Mouse (Mus musculus): Measurements from ENCODE around the gene Ccdc138.

The Ccdc138 gene

GRCm38 (mm10) chr10:58585427-58586223, 87.9 kb downstream of the Ccdc138 start:
- no peak for DNase-seq (ENCODE audit: low read depth, low spot score)

DNA sequence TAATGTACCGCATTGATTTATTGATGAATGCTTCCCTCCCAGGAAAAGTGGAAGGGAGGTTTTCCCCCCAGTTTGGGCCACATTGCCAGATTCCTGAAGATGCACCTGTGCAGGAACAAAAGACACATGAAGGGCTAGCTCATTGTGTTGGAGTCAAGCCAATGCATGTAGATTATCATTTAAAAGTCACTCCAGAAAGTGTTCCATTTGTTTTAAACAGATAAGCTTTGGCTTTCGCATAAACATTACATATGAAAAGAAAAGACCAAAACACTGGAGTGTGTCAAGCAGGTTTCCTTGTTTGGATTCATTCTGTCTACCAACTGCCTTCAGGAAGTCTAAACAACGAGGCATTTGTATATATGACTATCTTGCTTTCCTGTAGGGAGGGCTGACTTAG, 96.7 kb downstream of the Ccdc138 start:
- no peak for DNase-seq (ENCODE audit: low read depth, low spot score)

DNA sequence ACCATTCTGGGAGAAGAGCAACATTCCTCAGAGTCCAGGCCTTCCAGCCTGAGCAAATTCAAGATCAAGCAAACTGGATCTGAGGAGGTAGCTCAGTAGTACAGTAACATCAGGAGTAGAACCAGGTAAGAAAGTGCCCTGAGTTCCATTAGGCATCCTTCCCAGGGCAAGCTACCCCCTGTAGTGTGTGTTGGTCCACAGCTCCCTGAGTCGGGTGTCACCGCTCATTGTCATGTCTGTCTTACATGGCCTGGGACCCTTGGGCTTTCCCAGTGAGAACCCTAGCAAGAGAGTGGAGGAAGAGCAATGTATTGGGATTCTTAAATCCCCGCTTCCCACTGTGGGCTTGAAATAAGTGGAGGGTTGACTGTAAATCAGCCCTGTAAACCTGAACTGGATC, 97.4 kb downstream of the Ccdc138 start:
- no peak for DNase-seq (ENCODE audit: low read depth, low spot score)

DNA sequence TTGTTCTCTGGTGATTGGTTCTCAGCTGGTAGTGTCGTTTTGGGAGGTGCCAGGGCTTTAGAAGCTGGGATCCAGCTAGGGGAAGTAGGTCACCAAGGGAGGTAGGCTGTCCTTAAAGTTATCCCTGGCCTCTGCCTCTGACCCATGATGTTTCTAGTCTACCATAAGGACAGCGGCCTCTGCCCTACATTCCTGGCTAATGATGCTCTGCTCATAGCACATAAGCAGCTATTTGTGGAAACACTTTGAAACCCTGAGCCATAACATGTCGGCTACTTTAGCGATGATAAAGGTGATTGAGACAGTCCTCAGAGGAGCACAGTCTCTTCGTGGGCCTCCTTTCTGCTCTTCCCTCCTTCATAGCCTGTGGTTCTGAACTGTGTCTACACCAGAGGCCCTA, 98.1 kb downstream of the Ccdc138 start:
- no peak for DNase-seq (ENCODE audit: low read depth, low spot score)

DNA sequence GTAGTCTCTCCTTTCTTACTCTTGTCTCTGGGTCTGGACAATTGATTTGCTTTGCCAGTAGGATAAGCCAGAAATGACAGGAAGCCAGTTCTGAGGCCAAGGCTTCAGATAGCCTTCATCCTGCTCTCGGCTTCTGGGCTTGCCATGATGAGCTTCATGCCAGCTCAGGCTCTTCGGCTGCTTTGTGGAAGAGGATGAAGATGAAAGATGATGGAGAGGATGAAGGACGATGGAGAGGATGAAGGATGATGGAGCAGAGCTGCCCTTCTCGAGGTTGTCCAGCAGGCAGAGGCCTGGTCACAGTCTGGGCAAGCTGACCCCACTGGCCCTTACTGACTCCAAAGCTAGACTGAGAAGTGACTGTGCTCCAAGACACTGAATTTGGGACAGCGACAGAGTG, 102.4 kb downstream of the Ccdc138 start:
- DNase-seq (ENCODE audit: low read depth, low spot score): no peak

- no peak for DNase-seq (ENCODE audit: low read depth, low spot score)
These were observed 103.2 kb downstream of the Ccdc138 start for GRCm38 (mm10) chr10:58600983-58601382.

DNA sequence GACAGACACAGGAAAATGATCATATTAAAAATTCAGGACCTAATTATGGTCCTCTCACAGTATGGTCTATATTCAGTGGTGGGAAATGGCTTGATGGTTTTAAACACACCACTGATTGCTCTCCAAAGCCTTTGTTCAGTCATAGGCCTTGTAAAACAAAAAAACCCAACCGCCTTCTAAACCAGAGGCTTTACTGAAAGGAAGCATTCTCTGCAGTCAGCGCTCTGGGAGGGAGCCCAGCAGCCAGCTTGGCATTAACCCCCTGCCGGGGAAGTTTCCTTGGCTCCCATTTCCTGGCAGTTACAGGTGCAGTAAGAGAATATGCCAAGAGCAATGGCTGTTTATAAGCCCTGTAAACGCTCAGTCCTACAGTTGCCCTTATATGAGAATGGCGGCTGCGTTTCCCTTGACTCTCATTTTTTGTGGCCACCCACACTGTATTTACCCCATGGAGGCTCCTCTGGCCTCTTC, 103.7 kb downstream of the Ccdc138 start:
- no peak for DNase-seq (ENCODE audit: low read depth, low spot score)

GRCm38 (mm10) chr10:58601946-58602345, 104.2 kb downstream of the Ccdc138 start:
- no peak for DNase-seq (ENCODE audit: low read depth, low spot score)

DNA sequence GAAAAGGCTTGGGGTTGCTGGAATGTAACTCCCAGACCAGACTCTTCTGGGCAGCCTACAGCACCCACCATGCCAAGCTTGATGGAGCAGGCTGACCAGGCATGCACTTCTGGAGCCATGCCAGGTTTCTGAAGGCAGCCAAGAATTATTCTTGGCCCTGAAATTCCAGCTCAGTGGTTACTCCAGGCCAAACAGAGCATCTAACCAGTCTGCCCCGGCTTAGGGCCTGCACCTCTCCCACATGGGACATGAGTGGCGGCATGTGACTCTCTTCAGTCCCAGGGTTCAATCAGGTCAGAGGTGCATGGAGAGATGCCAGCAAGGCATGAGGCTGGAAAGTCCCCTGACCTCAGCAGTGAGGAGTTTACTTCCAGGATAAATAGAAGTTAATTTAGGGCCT, 107.0 kb downstream of the Ccdc138 start:
- no peak for DNase-seq (ENCODE audit: low read depth, low spot score)

DNA sequence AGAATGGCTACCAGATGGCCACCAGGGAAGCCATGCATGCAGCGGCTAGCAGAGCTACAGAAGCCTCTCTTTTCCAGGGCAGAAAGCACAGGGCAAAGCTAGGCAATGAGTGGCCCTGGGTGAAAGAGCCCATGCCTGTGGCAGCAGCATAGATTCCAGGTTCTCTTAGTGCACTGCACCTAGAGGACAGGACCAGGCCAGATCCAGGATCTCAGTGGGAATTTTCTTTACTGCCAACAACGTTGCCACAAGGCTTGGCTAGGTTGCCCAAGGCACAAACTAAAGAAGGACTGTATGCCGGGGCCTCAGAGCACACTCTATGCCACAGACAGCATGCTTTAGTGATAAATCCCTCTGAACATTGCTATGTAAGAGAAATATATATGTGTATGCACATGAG, 108.6 kb downstream of the Ccdc138 start:
- no peak for DNase-seq (ENCODE audit: low read depth, low spot score)

DNA sequence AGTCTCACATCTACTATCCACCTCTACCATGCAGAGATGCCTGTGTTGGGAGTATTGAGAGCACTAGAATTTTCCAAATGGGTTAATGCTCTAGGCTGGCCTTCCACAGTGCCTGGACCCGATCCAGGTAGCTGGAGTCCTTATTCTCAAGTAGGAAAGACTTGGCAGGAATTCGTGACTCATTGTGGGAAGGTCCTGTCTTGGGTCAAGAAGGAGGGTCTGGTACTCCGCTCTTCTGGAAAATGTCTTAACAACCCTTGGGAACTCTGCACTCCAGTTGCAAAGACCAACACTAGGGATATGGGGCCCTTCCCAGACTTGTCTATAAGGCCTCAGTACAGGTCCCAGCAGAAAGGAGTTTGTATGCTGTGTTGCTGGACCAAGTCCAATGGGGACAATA, 111.1 kb downstream of the Ccdc138 start:
- DNase-seq (ENCODE audit: low read depth, low spot score): no peak

- no peak for DNase-seq (ENCODE audit: low read depth, low spot score)
These were observed 112.9 kb downstream of the Ccdc138 start for GRCm38 (mm10) chr10:58610484-58611261.

- no peak for DNase-seq (ENCODE audit: low read depth, low spot score)
These were observed 116.9 kb downstream of the Ccdc138 start for GRCm38 (mm10) chr10:58614601-58615000.

DNA sequence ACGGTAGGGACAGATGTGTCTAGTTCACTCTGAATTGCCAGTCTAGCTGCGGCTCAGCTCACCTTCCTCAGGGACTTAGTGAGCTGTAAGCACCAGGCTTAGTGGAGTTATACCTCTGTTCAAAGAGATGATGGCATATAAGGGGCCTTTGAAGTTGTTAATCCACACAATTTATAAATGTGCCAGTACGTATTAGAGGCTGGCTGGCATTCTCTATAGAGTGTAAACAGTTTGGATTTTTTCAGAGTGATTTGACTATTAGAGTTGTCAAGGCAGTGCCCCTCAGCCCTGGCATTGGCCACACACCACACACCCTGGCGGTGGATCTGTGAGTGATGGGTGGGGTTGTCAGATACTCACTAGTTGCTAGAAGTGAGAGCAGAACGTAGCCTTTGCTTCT, 118.8 kb downstream of the Ccdc138 start:
- DNase-seq (ENCODE audit: low read depth, low spot score): no peak

DNA sequence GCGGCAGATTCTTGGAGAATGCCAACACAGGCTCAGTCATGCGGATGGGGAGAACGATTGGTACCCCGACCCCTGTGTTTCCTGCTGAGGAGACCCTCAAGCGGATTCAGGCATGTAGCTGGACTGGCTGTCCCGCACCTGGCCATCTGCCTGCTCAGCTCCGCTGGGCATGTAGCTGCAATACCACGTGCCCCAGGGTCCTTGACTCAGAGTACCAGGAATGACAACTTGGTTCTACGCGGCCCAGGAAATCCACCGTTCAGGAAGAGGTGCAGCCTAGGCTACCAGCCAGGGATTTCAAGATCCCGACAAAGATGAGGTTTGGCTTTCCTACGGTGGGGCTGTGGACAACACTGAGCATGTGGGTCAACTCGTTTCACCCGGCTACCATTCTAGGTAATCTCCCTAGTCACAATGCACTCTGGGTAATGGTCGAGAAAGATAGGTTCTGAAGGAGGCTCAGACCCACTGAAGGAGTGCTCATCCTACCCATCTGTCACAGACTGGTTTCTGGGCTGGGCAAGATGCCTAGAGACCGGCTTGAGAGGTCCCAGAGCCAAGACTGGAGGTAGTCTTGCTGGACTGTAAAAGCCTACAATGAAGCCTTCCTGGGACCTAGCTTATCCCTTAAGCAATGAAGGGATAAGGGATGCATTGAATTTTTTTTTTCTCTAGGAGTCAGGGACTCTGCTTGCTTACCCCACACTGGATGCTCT, 120.9 kb downstream of the Ccdc138 start:
- no peak for DNase-seq (ENCODE audit: low read depth, low spot score)

DNA sequence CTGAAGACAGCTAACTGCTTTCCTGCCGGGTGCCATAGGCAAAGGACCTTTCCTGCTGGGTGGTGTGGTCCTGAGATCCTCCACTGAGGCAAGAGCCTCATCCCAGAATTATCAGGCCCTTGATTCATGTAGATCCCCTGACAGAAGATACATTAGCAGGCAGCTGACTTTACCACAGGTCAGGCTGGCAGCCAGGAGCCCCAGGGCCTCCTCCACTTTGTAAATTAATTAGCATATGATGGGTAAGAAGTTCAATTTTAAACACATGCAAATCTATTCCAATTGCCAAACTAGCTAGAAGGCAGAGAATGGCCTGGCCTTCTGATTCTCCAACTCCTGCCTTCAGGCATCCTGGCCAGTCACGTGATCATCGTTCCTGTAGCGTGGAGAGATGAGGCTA, 121.5 kb downstream of the Ccdc138 start:
- DNase-seq (ENCODE audit: low read depth, low spot score): no peak

DNA sequence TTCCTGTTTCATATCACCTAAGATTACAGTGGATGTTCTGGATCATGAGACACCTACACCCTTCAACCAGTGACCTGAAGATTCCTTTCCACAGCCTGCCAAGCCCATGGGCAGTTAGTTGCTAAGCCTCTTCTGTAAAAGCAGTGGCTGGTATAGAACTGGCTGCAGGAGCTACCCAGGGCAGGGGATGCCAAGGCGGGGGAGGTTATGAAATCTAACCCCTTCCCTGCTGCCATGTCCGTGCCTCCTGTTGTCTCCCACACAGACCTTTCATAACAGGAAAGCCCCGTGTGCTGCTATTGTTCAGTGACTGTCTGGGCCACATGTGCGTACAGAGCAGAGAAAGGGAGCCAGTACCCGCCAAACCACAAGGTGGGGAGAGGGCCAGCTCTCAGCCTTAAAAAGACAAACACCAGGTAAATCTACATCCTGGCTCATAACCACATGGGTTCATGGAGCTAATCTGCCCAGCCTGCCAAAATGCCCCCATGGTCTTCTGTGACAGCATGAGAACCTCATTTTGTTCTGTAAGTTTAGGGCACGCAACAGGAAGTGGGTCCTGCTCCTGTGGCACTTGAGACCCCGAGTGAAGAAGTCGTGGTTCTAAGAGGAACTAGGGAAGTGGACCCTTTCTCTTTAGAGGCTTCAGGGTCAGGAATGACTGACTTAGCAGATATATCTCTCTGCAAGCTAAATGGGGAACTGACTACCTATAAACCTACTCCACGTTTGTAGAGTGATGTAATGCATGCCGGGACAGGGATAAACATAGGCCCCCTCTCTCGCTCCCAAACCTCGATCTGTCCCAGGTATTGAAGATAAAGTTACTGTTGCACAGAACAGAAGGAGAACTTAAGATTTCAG, 127.3 kb downstream of the Ccdc138 start:
- no peak for DNase-seq (ENCODE audit: low read depth, low spot score)

All from WW6 (cell line).